Mouse (Mus musculus): ENCODE measurements at regions not wholly inside any gene's neighbourhood (a gene's known extent, or its start where the extent isn't known, plus 50 kb on each side); places are given as distances from the start of the nearest gene placed in this dataset.

DNA sequence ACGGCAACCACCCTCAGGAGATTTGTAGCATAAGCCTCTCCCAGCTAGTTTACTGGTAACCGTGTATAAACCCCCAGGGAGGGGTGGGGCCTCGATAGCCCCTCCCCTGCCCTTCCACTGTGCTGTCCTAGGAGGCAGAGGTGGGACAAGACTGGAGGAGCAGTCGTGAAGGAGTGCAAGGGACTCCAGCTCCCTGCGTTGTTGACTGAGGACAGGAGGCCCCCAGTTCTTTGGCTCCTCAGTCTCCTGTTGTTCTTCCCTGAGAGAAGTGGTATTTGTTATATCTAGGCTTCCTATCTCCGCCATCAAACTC, 58.5 kb upstream of the Zfp217 start:
- no peaks in the 10 kb centered on the region for H3K27me3 ChIP-seq (ENCODE audit: control insufficient read depth, insufficient read depth, low read length)
- no peak overlapping the region for H3K4me3 ChIP-seq (ENCODE audit: control insufficient read depth, insufficient read depth, low read length)
- peaks cover 13% of the 10 kb centered on the region for H3K4me1 ChIP-seq (replicated peaks; ENCODE audit: control insufficient read depth, insufficient read depth, low read length)
- H3K27ac ChIP-seq (ENCODE audit: control insufficient read depth, insufficient read depth, low read length): no peak overlapping the region
- DNase-seq: peak; percentile 40
- TF ChIP-seq POLR2A (IDR thresholded peaks at IDR 0.05; ENCODE audit: control insufficient read depth, extremely low read depth, insufficient read depth, low read length, poor library complexity) (no peak), CTCF (IDR thresholded peaks at IDR 0.05; ENCODE audit: borderline replicate concordance, control insufficient read depth, extremely low read depth, insufficient read depth, low read length, poor library complexity) (no peak)
- no peaks in the 10 kb centered on the region for H3K36me3 ChIP-seq (ENCODE audit: control insufficient read depth, insufficient read depth, low read length)
- WGBS: 28% methylated on average over 6 of the region's 6 CpGs

DNA sequence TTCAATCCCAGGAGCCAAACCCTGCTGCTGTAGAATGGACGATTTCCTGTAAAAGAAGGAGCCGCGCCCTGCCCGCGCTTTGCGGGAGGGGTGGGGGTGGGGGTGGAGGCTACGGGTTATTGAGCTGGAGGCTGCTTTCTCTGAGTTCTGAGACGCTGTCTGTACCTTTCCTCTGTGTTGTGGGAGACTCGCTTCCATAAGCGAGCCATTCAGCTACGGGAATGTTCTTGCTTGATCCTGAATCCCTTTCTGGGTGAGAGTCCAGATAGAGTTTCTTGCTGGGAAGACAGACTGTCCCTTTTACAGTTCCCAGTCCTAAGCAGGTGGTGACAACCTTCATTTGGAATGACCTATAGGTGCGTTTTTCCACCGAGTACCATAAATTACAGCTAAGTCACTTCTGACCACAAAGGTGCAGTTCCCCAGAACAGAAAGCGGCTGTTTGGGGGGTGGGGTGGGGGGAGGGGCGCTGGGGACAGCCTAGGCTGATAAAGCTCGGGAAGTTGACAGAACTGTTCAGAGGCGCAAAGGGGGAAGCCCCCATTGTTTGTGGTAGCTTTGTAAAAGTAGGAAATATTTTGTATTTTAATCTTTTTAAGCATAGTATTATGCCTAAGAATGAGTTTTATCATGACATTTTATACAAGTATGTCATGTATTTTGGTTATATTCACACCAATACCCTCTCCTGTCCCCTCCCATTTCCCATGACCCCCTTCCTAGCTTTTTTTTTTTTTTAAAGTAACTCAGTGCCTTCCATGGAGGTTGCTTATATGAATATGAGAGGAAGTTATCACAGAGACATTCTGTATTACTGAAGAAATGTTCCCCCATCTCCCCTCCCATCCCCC, 57.9 kb upstream of the Zfp217 start:
- no peaks in the 10 kb centered on the region for H3K36me3 ChIP-seq (ENCODE audit: control insufficient read depth, insufficient read depth, low read length)
- no peaks in the 10 kb centered on the region for H3K27me3 ChIP-seq (ENCODE audit: control insufficient read depth, insufficient read depth, low read length)
- TF ChIP-seq CTCF (IDR thresholded peaks at IDR 0.05; ENCODE audit: borderline replicate concordance, control insufficient read depth, extremely low read depth, insufficient read depth, low read length, poor library complexity) (no peak), POLR2A (IDR thresholded peaks at IDR 0.05; ENCODE audit: control insufficient read depth, extremely low read depth, insufficient read depth, low read length, poor library complexity) (no peak)
- peak overlapping the region; percentile 46 for H3K4me3 ChIP-seq (ENCODE audit: control insufficient read depth, insufficient read depth, low read length)
- 0% methylated on average over 17 of the region's 17 CpGs for WGBS
- peak; percentile 61 for DNase-seq
- peaks cover 13% of the 10 kb centered on the region for H3K4me1 ChIP-seq (replicated peaks; ENCODE audit: control insufficient read depth, insufficient read depth, low read length)
- peak overlapping the region; percentile 93 for H3K27ac ChIP-seq (ENCODE audit: control insufficient read depth, insufficient read depth, low read length)

DNA sequence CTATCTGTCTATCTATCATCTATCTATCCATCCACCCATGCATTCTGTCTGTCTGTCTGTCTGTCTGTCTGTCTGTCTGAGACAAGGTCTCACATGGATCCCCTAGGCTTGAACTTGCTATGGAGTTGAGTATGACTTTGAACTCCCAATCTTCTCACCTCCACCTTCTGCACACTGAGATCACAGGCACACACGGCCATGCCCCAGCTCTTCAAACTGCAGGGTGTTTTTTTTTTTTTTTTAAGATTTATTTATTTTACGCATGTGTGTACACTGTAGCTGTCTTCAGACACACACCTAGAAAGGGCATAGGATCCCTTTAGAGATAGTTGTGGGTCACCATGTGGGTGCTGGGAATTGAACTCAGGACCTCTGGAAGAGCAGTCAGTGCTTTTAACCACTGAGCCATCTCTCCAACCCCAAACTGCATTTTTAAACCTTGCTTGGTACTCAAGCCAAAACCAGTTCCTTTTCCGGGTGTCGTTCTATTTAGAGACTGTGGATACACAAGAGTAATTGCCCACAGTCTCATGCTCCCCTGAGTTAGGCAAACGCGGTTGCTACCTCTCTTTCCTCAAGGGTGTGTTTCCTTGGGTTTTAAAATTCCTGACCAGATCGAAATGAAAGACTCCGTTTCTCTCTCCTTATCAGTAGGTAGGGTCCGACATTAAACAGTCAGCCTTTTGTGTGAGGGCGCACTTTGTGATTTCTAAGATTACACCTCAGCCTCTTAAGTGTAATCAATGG, 57.0 kb upstream of the Zfp217 start:
- H3K27me3 ChIP-seq (ENCODE audit: control insufficient read depth, insufficient read depth, low read length): no peaks in the 10 kb centered on the region
- H3K4me1 ChIP-seq (replicated peaks; ENCODE audit: control insufficient read depth, insufficient read depth, low read length): peaks cover 13% of the 10 kb centered on the region
- H3K36me3 ChIP-seq (ENCODE audit: control insufficient read depth, insufficient read depth, low read length): no peaks in the 10 kb centered on the region
- H3K4me3 ChIP-seq (ENCODE audit: control insufficient read depth, insufficient read depth, low read length): no peak overlapping the region; the same call in 1 of the 2 replicates
- H3K27ac ChIP-seq (ENCODE audit: control insufficient read depth, insufficient read depth, low read length): peak overlapping the region; percentile 93
- TF ChIP-seq POLR2A (IDR thresholded peaks at IDR 0.05; ENCODE audit: control insufficient read depth, extremely low read depth, insufficient read depth, low read length, poor library complexity): no peak
- DNase-seq: peak; percentile 32
- 8% methylated on average over 10 of the region's 10 CpGs for WGBS

DNA sequence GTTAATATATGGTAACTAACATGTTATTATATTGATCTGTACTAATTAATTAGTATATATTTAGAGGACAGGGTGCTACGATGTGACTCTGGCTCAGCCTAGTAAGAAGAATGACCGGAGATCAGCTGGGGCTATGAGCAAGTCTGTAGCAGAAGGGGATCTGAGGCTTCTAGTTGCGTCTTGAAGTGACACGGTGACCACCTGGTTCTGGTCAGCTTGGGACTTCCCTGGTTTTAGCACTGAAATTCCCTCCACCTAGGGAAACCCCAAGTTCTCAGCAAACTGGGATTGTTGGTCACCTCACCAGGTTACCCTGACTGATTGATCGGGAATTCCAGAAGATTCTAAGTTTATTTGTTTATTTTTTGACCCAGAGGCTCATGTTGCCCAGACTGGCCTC, 55.6 kb upstream of the Zfp217 start:
- no peak for DNase-seq
- TF ChIP-seq CTCF (IDR thresholded peaks at IDR 0.05; ENCODE audit: borderline replicate concordance, control insufficient read depth, extremely low read depth, insufficient read depth, low read length, poor library complexity) (no peak), POLR2A (IDR thresholded peaks at IDR 0.05; ENCODE audit: control insufficient read depth, extremely low read depth, insufficient read depth, low read length, poor library complexity) (no peak)
- Histone ChIP-seq H3K4me1 (replicated peaks; ENCODE audit: control insufficient read depth, insufficient read depth, low read length) (peaks cover 13% of the 10 kb centered on the region), H3K36me3 (ENCODE audit: control insufficient read depth, insufficient read depth, low read length) (no peaks in the 10 kb centered on the region), H3K27ac (ENCODE audit: control insufficient read depth, insufficient read depth, low read length) (no peak overlapping the region), H3K4me3 (ENCODE audit: control insufficient read depth, insufficient read depth, low read length) (no peak overlapping the region), H3K27me3 (ENCODE audit: control insufficient read depth, insufficient read depth, low read length) (no peaks in the 10 kb centered on the region)
- WGBS: 96% methylated on average over 5 of the region's 5 CpGs

DNA sequence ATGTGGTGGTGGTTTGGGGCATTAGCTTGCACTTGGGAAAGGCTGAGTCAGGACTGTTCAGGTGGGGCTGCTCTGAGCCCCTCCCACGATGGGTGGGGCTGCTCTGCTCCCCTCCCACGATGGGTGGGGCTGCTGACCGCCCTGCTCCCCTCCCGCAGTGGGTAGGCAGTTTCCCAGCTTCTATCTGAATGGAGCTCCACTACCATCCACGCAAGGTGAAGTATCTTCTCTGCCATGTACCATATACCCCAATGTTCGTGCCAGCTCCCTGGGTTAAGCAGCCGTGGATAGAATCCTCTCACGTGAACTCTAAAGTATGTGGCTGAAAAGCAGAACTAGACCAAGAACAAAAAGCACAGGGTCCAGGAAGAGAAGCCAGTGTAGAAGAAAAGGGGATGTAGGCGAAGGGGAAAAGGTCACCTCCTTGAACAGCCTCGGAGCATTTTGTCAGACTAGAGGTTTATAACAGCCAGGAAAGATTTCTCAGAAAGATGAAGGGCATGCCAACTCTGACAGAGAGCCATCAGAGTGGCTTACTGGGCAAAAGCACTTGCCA, 54.0 kb upstream of the Zfp217 start:
- Histone ChIP-seq H3K4me1 (replicated peaks; ENCODE audit: control insufficient read depth, insufficient read depth, low read length) (peaks cover 13% of the 10 kb centered on the region), H3K36me3 (ENCODE audit: control insufficient read depth, insufficient read depth, low read length) (no peaks in the 10 kb centered on the region), H3K4me3 (ENCODE audit: control insufficient read depth, insufficient read depth, low read length) (no peak overlapping the region), H3K27ac (ENCODE audit: control insufficient read depth, insufficient read depth, low read length) (no peak overlapping the region), H3K27me3 (ENCODE audit: control insufficient read depth, insufficient read depth, low read length) (no peaks in the 10 kb centered on the region)
- no peak for DNase-seq
- TF ChIP-seq CTCF (IDR thresholded peaks at IDR 0.05; ENCODE audit: borderline replicate concordance, control insufficient read depth, extremely low read depth, insufficient read depth, low read length, poor library complexity) (no peak), POLR2A (IDR thresholded peaks at IDR 0.05; ENCODE audit: control insufficient read depth, extremely low read depth, insufficient read depth, low read length, poor library complexity) (no peak)
- WGBS: 35% methylated on average over 10 of the region's 10 CpGs
